Comparison of ENCODE assay signal across 8 mouse cellular contexts in the genomic region with DNA sequence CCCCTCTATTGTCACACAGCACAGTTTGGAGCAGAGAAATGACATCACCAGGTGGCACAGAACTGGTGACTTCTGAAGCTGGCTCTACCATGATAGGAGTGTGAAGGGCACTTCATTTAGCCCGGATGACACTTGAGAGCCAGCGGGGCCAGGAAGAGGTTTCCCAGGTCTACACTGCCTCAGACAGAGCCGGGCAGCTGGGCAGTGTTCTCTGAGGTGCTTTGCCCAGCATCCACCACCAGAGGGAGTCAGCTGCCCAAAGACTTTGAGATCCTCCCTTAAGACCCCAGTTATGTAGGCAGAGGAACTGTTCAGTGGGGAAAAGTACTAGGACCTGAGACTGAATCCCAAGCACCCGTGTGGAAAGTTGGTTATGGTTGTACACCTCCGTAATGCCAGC. TPM values are rescaled to one million over a fixed set of nuclear protein-coding genes. Genes with fewer than 3 reads are reported as not detected.
DNase-seq lines count a peak whose midpoint lies in the region; ATAC-seq and TF ChIP-seq lines count a peak whose summit lies in the region.

No protein-coding gene starts in this region.

- H3K27me3 ChIP-seq in heart, postnatal 0 days (ENCODE audit: control insufficient read depth, insufficient read depth, low read length) = peaks cover 9% of the 10 kb centered on the region; the same call in 1 of the 2 replicates
- H3K27me3 ChIP-seq in forebrain, embryonic 14.5 days (replicated peaks; ENCODE audit: control insufficient read depth, insufficient read depth, low read length) = no peaks in the 10 kb centered on the region
- no peaks in the 10 kb centered on the region for H3K27me3 ChIP-seq in limb, embryonic 11.5 days (ENCODE audit: control insufficient read depth, insufficient read depth, low read length)
- H3K27me3 ChIP-seq in midbrain, embryonic 14.5 days (ENCODE audit: control insufficient read depth, insufficient read depth, low read length) = no peaks in the 10 kb centered on the region
- H3K27me3 ChIP-seq in testis, adult 2 months (ENCODE audit: control insufficient read depth, insufficient read depth, low read length) = no peaks in the 10 kb centered on the region

- H3K4me3 ChIP-seq in heart, postnatal 0 days (ENCODE audit: low read depth, low read length) = no peak overlapping the region
- H3K4me3 ChIP-seq in forebrain, embryonic 14.5 days (ENCODE audit: low read depth, low read length) = no peak overlapping the region
- no peak overlapping the region for H3K4me3 ChIP-seq in limb, embryonic 11.5 days (ENCODE audit: low read depth, low read length)
- no peak overlapping the region for H3K4me3 ChIP-seq in midbrain, embryonic 14.5 days (replicated peaks; ENCODE audit: low read depth, low read length)
- H3K4me3 ChIP-seq in testis, adult 2 months (ENCODE audit: control insufficient read depth, low read depth, low read length) = no peak overlapping the region

- H3K36me3 ChIP-seq in heart, postnatal 0 days (replicated peaks; ENCODE audit: control insufficient read depth, insufficient read depth, low read length) = no peaks in the 10 kb centered on the region
- peaks cover 17% of the 10 kb centered on the region for H3K36me3 ChIP-seq in forebrain, embryonic 14.5 days (ENCODE audit: control insufficient read depth, insufficient read depth, low read length)
- H3K36me3 ChIP-seq in limb, embryonic 11.5 days (ENCODE audit: control insufficient read depth, insufficient read depth, low read length) = no peaks in the 10 kb centered on the region
- no peaks in the 10 kb centered on the region for H3K36me3 ChIP-seq in midbrain, embryonic 14.5 days (ENCODE audit: control insufficient read depth, insufficient read depth, low read length)
- H3K36me3 ChIP-seq in testis, adult 2 months (ENCODE audit: control insufficient read depth, insufficient read depth, low read length) = no peaks in the 10 kb centered on the region

- WGBS in heart, postnatal 0 days = 12% methylated on average over 5 of the region's 5 CpGs
- WGBS in forebrain, embryonic 14.5 days = 14% methylated on average over 5 of the region's 5 CpGs
- WGBS in limb, embryonic 11.5 days = 12% methylated on average over 5 of the region's 5 CpGs
- WGBS in midbrain, embryonic 14.5 days = 24% methylated on average over 5 of the region's 5 CpGs

- DNase-seq in heart, postnatal 0 days (ENCODE audit: low spot score) = peak; percentile 50
- DNase-seq in heart, adult 11 months = no peak
- peak; percentile 85 for DNase-seq in forebrain, embryonic 14.5 days (ENCODE audit: low spot score)
- peak; percentile 2 to 50 for DNase-seq in kidney, adult 8-10 months
- peak; percentile 80 for DNase-seq in limb, embryonic 11.5 days (ENCODE audit: low spot score)
- peak; percentile 89 for DNase-seq in midbrain, embryonic 14.5 days

- H3K9me3 ChIP-seq in heart, postnatal 0 days (replicated peaks; ENCODE audit: control insufficient read depth, low read length) = no peaks in the 10 kb centered on the region
- no peaks in the 10 kb centered on the region for H3K9me3 ChIP-seq in forebrain, embryonic 14.5 days (replicated peaks; ENCODE audit: control insufficient read depth, low read length)
- H3K9me3 ChIP-seq in limb, embryonic 11.5 days (ENCODE audit: control insufficient read depth, low read length) = peaks cover 5% of the 10 kb centered on the region; the same call in 1 of the 2 replicates
- 0 out of 2 replicates have a peak, but pooled peaks cover 3% of the 10 kb centered on the region for H3K9me3 ChIP-seq in midbrain, embryonic 14.5 days (ENCODE audit: control insufficient read depth, low read length)

- H3K9ac ChIP-seq in heart, postnatal 0 days (replicated peaks; ENCODE audit: low read depth, low read length) = no peak overlapping the region
- H3K9ac ChIP-seq in forebrain, embryonic 14.5 days (ENCODE audit: low read length) = no peak overlapping the region
- H3K9ac ChIP-seq in limb, embryonic 11.5 days (ENCODE audit: low read length) = no peak overlapping the region
- no peak overlapping the region for H3K9ac ChIP-seq in midbrain, embryonic 14.5 days (replicated peaks; ENCODE audit: low read length)

- H3K4me1 ChIP-seq in heart, postnatal 0 days (ENCODE audit: control insufficient read depth, insufficient read depth) = no peaks in the 10 kb centered on the region
- H3K4me1 ChIP-seq in forebrain, embryonic 14.5 days (ENCODE audit: control insufficient read depth, insufficient read depth, low read length) = peaks cover 6% of the 10 kb centered on the region; the same call in 1 of the 2 replicates
- H3K4me1 ChIP-seq in limb, embryonic 11.5 days (ENCODE audit: control insufficient read depth, insufficient read depth, low read length) = no peaks in the 10 kb centered on the region
- peaks cover 6% of the 10 kb centered on the region for H3K4me1 ChIP-seq in midbrain, embryonic 14.5 days (ENCODE audit: control insufficient read depth, insufficient read depth, low read length)
- peaks cover 10% of the 10 kb centered on the region for H3K4me1 ChIP-seq in testis, adult 2 months (ENCODE audit: control insufficient read depth, insufficient read depth, low read length)

- ATAC-seq in heart, postnatal 0 days (ENCODE audit: insufficient read depth, low read depth) = peak; percentile 41; the same call in 1 of the 2 replicates
- ATAC-seq in cerebellum, adult (ENCODE audit: insufficient number of reproducible peaks, low FRiP score, low TSS enrichment) = peak; percentile 31; the same call in 1 of the 2 replicates
- ATAC-seq in forebrain, embryonic 14.5 days = peak; percentile 32
- ATAC-seq in limb, embryonic 11.5 days (ENCODE audit: insufficient number of reproducible peaks, low FRiP score, low TSS enrichment, low read depth) = peak; percentile 3; the same call in 1 of the 2 replicates
- ATAC-seq in midbrain, embryonic 14.5 days (ENCODE audit: low FRiP score, low TSS enrichment) = 0 out of 2 replicates have a peak, but pooled peaks have one; percentile 31

- TF ChIP-seq EP300 in heart, postnatal 0 days (IDR thresholded peaks at IDR 0.05; ENCODE audit: low read depth) = no peak

- TF ChIP-seq CTCF in heart, postnatal 0 days (IDR thresholded peaks at IDR 0.05; ENCODE audit: low read depth) = peak; percentile 71
- TF ChIP-seq CTCF in testis, adult 2 months (IDR thresholded peaks at IDR 0.05; ENCODE audit: control insufficient read depth, insufficient read depth, insufficient replicate concordance, low read depth, low read length) = peak; percentile 68; the same call in 1 of the 2 replicates

- H3K27ac ChIP-seq in heart, postnatal 0 days (ENCODE audit: low read depth) = no peak overlapping the region
- no peak overlapping the region for H3K27ac ChIP-seq in forebrain, embryonic 14.5 days (ENCODE audit: low read depth, low read length)
- no peak overlapping the region for H3K27ac ChIP-seq in limb, embryonic 11.5 days (replicated peaks; ENCODE audit: low read depth, low read length)
- no peak overlapping the region for H3K27ac ChIP-seq in midbrain, embryonic 14.5 days (replicated peaks; ENCODE audit: low read depth, low read length)
- H3K27ac ChIP-seq in testis, adult 2 months (ENCODE audit: control insufficient read depth, insufficient read depth, low read depth, low read length) = no peak overlapping the region

- no peak for TF ChIP-seq POLR2A in testis, adult 2 months (IDR thresholded peaks at IDR 0.05; ENCODE audit: control insufficient read depth, low read depth, low read length)

- no peak overlapping the region for H3K4me2 ChIP-seq in heart, postnatal 0 days (ENCODE audit: low read depth, low read length)
- no peak overlapping the region for H3K4me2 ChIP-seq in forebrain, embryonic 14.5 days (ENCODE audit: low read length)
- H3K4me2 ChIP-seq in limb, embryonic 11.5 days (ENCODE audit: low read depth, severe bottlenecking) = no peak overlapping the region
- no peak overlapping the region for H3K4me2 ChIP-seq in midbrain, embryonic 14.5 days (ENCODE audit: low read length)

RNA-seq across cellular contexts. Expression of a gene that starts 27.1 kb away (rescaled TPM):
- total RNA-seq in heart, postnatal 0 days (2014; rRNA removed; ENCODE audit: low replicate concordance) = 0.08 TPM in 1 of 2 replicates, not detected in the other
- 0.08 TPM in 1 of 2 replicates, not detected in the other for polyA plus RNA-seq in heart, postnatal 0 days (2015; fragmentation: Nextera tagmentation; extraction: Ambion mirVana)
- 71.9 and 75.1 TPM in 2 replicates for polyA plus RNA-seq in forebrain, embryonic 14.5 days (2014; fragmentation: Nextera tagmentation; extraction: Ambion mirVana)
- 0.59 and 0.74 TPM in 2 replicates for polyA plus RNA-seq in limb, embryonic 11.5 days (2014; fragmentation: Nextera tagmentation; extraction: Ambion mirVana)
- 33.5 and 35.3 TPM in 2 replicates for polyA plus RNA-seq in midbrain, embryonic 14.5 days (2014; fragmentation: Nextera tagmentation; extraction: Ambion mirVana)
- polyA plus RNA-seq in testis, adult 2 months (2012; rRNA removed) = 19.6 and 25.6 TPM in 2 replicates

RNA-seq across cellular contexts. Expression of a gene that starts 30.6 kb away (rescaled TPM):
- total RNA-seq in heart, postnatal 0 days (2014; rRNA removed; ENCODE audit: low replicate concordance) = 2.6 and 2.9 TPM in 2 replicates
- 4.2 and 4.3 TPM in 2 replicates for polyA plus RNA-seq in heart, postnatal 0 days (2015; fragmentation: Nextera tagmentation; extraction: Ambion mirVana)
- 5.9 and 10.0 TPM in 2 replicates for polyA plus RNA-seq in forebrain, embryonic 14.5 days (2014; fragmentation: Nextera tagmentation; extraction: Ambion mirVana)
- 1.1 and 1.8 TPM in 2 replicates for polyA plus RNA-seq in limb, embryonic 11.5 days (2014; fragmentation: Nextera tagmentation; extraction: Ambion mirVana)
- 13.6 and 16.9 TPM in 2 replicates for polyA plus RNA-seq in midbrain, embryonic 14.5 days (2014; fragmentation: Nextera tagmentation; extraction: Ambion mirVana)
- polyA plus RNA-seq in testis, adult 2 months (2012; rRNA removed) = 38.0 and 38.2 TPM in 2 replicates

RNA-seq across cellular contexts. Expression of a gene that starts 46.0 kb away (rescaled TPM):
- 37.2 and 50.8 TPM in 2 replicates for total RNA-seq in heart, postnatal 0 days (2014; rRNA removed; ENCODE audit: low replicate concordance)
- polyA plus RNA-seq in heart, postnatal 0 days (2015; fragmentation: Nextera tagmentation; extraction: Ambion mirVana) = 19.6 and 20.7 TPM in 2 replicates
- 41.5 and 49.4 TPM in 2 replicates for polyA plus RNA-seq in forebrain, embryonic 14.5 days (2014; fragmentation: Nextera tagmentation; extraction: Ambion mirVana)
- polyA plus RNA-seq in limb, embryonic 11.5 days (2014; fragmentation: Nextera tagmentation; extraction: Ambion mirVana) = 62.4 and 64.4 TPM in 2 replicates
- 41.2 and 48.3 TPM in 2 replicates for polyA plus RNA-seq in midbrain, embryonic 14.5 days (2014; fragmentation: Nextera tagmentation; extraction: Ambion mirVana)
- polyA plus RNA-seq in testis, adult 2 months (2012; rRNA removed) = 60.6 and 61.0 TPM in 2 replicates

RNA-seq across cellular contexts. Expression of a gene that starts 51.6 kb away (rescaled TPM):
- total RNA-seq in heart, postnatal 0 days (2014; rRNA removed; ENCODE audit: low replicate concordance) = 0.39 TPM in 1 of 2 replicates, not detected in the other
- polyA plus RNA-seq in heart, postnatal 0 days (2015; fragmentation: Nextera tagmentation; extraction: Ambion mirVana) = 0.04 and 0.08 TPM in 2 replicates
- 0.15 and 0.27 TPM in 2 replicates for polyA plus RNA-seq in forebrain, embryonic 14.5 days (2014; fragmentation: Nextera tagmentation; extraction: Ambion mirVana)
- polyA plus RNA-seq in limb, embryonic 11.5 days (2014; fragmentation: Nextera tagmentation; extraction: Ambion mirVana) = 0.15 and 0.20 TPM in 2 replicates
- polyA plus RNA-seq in midbrain, embryonic 14.5 days (2014; fragmentation: Nextera tagmentation; extraction: Ambion mirVana) = 0.32 and 0.34 TPM in 2 replicates
- 139 and 155 TPM in 2 replicates for polyA plus RNA-seq in testis, adult 2 months (2012; rRNA removed)

Comparison
In these comparisons a context has a peak if more than half of its experiments do, and no peak if none do; other contexts are left out.
1. RNA of a gene that starts 27.1 kb away (polyA plus RNA-seq): 71.9 to 75.1 TPM in forebrain, embryonic 14.5 days, 33.5 to 35.3 TPM in midbrain, embryonic 14.5 days and 19.6 to 25.6 TPM in testis, adult 2 months; 0.59 to 0.74 TPM in limb, embryonic 11.5 days and 0.08 TPM in heart, postnatal 0 days; every median in the first group is over 10 times any median in the second.
2. Peak in every context shown above with its lines, with median percentiles within 50 percentile points of each other: ATAC-seq.